Mouse (Mus musculus): ENCODE data around the gene Pole2. TPM values are rescaled to one million over a fixed set of nuclear protein-coding genes. Genes with fewer than 3 reads are reported as not detected.
A peak's percentile ranks its signal among the peaks of the same experiment; 100 is the strongest.

The Pole2 gene
- total RNA-seq, 2 experiments from 2014 or later = 0.30 to 0.33 TPM

DNA sequence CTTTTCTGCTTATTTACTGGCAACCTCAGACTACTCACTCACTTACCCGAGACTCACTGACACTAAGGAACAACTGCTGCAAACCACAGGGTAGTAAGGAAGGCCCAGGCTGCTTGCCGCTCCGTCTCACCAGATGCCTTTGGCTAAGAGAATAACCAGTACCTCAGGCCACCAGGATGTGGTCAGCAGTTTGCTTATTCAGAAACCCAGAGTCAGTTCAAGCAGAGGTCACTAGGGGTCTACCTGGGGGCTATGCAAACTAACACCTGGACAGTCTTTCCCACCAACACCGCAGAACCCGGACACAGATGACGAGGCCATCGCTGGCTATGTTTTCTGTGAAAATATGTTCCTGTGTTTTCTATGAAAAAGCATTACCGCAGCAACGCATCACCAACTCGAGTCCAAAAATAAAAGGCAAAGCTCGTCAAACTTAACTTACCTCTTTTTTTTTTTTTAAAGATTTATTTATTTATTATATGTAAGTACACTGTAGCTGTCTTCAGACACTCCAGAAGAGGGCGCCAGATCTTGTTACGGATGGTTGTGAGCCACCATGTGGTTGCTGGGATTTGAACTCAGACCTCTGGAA is 14.7 kb downstream of the Pole2 start:
- no peak for DNase-seq
- intact Hi-C loops (cut with DNase I) = loop anchor here (5.0 kb wide), 2 partner anchors 99 to 119 kb away; no protein-coding TSS in a partner anchor

DNA sequence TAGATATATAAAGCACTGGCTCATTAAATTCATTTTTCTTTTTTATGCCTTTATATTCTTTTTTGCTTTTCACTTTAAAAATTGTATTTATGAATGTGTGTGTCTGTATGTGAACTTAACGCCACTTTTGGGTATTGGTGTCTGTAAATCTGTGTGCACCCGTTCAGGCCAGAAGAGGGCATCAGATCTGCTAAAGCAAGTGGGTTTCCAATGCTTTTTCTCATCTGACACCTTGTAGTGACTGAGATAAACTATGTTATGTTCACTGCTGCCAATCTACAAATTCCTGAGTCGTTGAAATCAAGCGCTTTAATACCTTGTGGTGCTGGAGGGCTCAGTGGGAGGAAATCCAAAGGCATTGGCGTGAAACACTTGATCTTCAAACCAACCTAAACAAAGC is 16.9 kb downstream of the Pole2 start:
- intact Hi-C loops (cut with DNase I) = loop anchor here (5.0 kb wide), 2 partner anchors 101 to 121 kb away; no protein-coding TSS in a partner anchor

DNA sequence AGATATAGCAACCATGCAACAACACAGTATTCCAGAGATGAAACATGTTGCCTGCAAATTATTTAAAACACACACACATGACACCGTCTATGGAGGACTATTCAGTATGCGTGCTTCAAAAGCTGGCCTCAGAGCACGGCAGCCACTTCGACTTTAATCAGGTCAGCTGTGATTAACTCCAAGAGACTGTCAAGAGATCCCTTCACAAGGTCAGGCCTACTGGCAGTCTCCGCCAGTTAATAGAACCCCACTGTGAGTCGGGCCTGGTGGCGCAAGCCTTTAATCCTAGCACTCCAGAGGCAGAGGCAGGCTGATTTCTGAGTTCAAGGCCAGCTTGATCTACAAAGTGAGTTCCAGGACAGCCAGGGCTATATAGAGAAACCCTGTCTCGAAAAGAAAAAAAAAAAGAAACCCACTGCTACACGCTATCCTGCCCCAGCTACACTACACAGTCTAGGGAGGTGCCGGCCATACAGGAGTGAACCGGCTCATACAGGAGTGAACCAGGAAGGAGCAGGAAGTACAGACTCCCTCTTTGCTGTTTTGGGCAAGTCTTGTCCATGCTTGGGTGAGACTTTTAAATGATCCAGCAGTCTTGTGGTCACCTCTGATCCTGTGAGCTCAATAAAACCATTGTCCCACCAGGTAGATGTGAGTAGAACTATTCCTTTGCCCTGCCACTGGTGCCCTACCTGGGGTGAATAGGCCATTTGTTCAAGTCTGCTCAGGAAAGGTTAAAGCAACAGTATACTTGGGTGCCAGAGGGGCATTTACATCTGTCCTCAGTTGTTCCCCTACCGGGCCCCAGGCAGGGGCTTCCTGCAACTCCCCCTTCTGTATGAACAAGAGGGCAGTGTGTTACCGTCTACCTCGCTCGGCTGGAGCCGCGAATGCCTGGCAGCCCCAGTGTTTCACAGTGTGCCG is 17.7 kb downstream of the Pole2 start:
- intact Hi-C loops (cut with DNase I) = loop anchor here (5.0 kb wide), 2 partner anchors 102 to 122 kb away; no protein-coding TSS in a partner anchor
- no peak for DNase-seq

More for the DNA sequence above, 16.9 kb downstream of the Pole2 start:
- no peak for DNase-seq

DNA sequence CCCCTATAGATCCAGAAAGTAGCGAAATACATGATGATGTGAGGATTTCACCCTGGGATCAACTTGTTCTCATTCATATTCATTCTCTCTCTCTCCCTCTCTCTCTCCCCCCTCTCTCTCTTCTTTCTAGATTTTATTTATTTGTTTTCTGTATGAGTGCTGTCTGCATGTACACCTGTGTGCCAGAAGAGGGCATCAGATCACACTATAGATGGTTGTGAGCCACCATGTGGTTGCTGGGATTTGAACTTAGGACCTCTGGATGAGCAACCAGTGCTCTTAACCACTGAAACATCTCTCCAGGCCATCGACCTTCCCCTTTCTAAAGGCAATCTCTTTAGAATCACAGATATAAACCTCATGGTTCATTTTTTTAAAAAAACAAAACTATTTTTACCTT is 19.5 kb downstream of the Pole2 start:
- intact Hi-C loops (cut with DNase I) = no loop called here
- no peak for DNase-seq

DNA sequence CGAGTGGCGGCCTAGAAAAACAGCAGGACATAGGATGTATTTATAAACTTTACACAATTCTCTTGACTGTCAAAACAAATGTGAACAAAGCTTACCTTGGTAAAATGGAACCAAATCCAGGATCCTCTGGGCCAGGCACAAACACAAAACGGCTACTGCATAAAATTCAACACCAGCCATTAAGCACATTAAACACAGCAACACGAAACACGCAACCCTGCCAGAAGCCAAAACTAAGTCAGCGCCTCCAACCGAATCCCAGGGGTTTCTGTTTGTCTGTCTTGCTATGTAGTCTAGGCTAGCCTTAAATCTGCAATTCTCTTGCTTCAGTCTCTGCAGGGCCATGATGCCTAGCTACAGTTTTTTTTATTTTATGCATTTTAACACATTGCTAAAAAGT is 20.1 kb downstream of the Pole2 start:
- no peak for DNase-seq
- intact Hi-C loops (cut with DNase I) = no loop called here

DNA sequence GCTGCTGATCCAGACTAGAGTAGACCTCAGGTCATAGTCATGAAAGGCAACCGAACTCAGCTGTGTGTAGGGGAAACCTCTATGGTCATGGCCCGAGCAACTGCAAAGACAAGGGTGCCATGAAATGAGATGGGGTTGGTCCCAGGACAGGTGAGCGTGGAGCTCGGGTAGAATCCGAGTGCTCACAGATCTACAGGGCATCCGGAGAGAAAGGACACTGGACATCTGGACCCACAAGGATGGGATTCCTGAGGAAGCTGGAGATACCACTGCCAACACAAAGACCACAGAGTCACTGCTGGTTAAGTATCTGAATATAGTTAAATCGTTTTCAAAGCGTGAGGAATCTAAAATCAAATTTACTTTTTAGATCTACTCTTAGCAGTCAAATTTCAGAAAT is 20.6 kb downstream of the Pole2 start:
- no peak for DNase-seq
- intact Hi-C loops (cut with DNase I) = no loop called here

DNA sequence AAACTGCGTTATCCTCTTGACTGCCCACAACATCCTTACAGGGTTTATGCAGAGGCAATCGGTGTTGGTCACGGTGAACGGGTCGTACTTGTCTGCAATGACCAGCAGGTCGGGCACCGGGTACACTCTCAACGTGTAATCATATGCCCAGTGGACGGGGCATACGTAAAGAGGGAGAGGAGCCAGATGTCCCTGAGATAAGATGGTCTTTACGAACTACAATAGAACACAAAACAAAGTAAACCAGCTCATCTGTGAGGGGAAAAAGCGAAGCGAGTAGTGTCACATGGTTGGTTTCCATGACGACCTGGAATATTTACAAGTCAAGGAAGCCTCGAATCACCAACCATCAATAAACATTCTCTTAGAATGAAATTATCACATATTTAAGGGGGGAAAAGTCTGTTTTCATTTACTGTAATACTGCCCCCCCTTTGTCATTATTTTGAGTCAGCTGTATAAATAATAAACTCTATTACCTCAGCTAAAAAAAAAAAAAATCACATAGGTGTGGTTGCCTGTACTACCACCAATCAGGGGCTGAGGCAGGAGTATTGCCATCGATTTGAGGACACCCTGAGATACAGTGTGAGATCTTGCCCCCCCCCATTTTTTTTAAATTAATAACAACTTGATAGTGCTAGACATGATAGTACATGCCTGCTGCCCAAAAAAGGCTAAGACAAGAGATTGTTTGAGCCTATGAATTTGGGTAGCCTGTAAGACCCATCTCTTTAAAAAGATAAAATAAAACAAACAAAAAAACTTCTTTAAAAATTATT is 23.8 kb downstream of the Pole2 start, which contains the start of gene Gm49384:
Gene Gm49384, minus strand, starts transcription at position 216 of the 782 bp plus-strand sequence.
- no peak for DNase-seq
- intact Hi-C loops (cut with DNase I) = no loop called here

DNA sequence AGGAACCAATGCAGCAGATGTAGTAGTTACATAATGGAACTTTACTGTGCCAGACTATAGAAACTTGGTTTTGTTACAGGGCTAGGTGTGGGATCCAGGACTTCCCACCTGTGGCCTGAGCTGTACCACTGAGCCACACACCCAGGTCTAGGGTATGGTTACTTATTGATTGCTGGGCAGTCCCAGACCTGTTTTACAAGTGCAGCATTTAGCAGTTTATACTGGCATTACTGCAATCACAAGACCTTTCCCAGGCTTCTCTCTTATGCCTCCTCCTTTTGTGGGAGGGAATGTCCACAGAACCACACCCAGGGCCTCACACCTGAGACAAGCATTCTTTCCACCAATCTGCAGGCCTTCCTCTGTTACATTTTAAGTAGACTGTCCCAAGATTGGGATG is 29.0 kb downstream of the Pole2 start:
- DNase-seq = no peak
- intact Hi-C loops (cut with DNase I) = no loop called here

DNA sequence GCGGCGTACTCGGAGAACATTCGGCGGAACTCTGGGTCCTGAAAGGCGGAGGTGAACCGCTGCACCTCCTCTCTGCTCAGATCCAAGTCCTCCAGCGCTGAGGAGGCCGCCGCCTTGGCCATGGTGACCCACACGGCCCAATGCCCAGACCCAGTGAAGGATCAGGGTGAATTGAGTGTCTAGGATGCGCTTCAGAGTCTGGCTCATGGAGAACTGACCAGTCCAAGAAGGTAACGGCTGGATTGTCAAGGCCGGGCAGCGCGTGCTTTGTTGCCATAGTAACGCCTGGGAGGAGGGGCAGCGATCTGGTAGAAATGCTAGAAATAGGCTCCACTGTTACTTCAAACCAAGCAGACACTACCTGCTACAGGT is 29.8 kb downstream of the Pole2 start, which contains the start of gene Dnaaf2:
Gene Dnaaf2, minus strand, starts transcription at position 266 of the 372 bp plus-strand sequence.
- intact Hi-C loops (cut with DNase I) = no loop called here
- DNase-seq = peak; percentile 15 to 40

DNA sequence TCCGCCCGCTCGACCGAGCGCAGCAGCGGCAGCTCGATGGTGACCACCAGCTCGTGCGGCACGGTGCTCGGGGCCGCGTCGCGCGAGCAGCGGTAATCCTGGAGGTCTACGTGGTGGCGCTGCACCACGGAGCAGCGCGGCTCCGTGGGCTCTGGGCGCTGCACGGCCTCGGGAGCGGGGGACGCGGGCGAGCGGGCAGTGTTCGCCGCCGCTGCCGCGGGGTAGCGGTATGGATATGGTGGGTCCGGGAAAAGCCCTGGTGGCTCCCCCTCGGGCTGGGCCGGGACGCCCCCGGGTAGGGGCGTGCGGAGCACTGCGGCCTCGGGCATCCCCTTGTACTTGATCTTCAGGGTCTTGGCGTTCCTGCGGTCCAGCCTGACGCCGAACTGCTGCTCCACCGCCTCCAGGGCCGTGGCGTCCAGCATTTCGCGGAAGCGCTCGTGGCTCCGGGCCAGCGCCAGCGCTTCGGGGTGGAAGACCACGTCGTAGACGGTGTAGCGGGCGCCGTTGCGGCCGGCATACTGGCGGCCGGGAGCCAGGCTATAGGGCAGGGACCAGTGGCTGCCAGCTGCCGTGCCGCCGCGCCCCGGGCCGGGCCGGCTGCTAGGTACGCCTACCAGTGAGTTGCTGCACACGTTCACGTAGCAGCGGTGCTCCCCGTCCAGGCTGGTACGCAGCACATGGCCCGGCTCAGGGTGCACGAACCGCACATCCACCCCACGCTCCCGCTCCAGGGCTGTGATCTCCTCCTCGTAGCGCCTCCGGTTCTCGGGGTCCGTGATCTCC is 30.4 kb downstream of the Pole2 start:
- intact Hi-C loops (cut with DNase I) = no loop called here
- peak; percentile 33 to 54 for DNase-seq

DNA sequence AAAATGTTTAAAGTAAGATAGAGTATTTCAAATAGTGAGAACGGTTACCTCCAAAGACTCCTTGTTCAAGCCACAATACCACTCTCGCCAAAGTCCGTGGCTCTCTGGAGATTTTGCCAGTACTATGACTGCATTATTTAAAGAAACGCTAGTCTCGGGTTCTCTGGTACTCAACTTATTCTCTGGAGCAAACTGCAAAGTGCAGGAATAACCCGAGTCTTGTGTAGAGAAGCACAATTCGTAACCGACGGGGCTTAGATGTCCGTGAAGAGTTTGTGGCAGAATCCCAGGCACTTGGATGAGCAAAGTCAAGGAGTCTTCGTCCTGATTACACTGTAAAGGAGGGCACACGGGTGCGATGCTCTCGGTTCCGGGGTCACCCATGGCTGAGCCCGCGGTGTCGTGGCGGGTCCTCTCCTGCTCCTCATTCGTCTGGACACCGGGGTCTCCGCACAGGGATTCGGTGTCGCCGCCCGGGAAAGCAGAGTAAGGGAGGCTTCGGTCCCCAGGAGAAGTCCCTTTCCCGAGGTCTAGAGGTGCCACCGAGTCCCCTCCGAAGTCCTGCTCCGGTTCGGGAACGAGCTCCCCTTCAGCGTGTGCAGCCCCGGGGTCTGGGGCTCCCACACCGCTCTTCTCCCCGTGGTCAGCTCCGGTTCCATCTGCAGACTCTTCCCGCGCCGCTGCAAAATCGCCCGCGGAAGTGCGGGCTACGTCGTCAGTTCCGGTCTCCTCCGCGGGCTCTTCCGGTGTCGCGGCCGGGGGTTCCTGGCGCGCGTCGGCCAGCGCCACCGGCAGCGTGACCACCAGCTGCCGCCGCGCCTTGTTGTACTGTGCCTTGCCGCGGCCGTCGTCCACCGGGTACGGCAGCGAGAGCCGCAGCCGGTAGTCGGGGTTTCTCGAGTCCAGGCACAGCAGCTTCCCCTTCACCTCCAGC is 31.3 kb downstream of the Pole2 start, which contains the start of gene Gm49383:
Gene Gm49383, minus strand, starts transcription at position 661 of the 934 bp plus-strand sequence.
- intact Hi-C loops (cut with DNase I) = no loop called here
- DNase-seq = peak in 1 of 2 experiments; percentile 44

DNA sequence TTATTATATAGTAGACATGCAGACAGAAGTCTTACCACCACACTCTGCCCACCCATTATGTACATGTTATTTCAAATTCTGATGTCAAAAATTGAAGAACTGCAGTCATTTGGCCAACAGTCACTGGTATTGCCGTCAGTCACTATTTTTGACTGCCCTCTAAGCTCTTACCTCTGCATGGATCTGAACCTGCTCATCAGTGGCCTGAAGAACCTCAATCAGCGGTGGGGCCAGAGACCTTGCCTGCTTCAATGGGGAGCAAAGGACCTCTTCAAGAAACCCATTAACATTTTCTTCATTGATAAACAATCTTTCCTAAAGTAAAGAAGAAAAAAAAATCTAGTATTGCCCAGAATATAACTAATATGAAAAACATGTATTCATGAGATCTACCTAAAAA is 35.4 kb downstream of the Pole2 start:
- intact Hi-C loops (cut with DNase I) = no loop called here
- no peak for DNase-seq

DNA sequence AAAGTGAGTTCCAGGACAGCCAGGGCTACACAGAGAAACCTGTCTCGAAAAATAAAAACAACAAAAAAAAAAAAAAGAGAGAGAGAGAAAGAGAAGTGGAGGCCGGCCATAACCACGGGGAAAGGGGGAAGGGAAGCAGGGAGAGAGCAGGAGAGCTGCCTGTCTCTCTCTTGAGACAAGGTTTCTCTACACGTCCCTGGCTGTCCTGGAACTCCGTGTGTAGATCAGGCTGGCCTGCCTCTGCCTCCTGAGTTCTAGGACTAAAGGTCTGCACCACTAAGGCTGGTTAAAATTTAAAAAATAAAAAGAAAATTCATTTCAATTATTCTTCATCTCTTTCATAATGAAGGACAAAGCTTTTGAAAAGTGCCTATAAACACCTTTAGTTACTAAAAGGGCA is 36.6 kb downstream of the Pole2 start:
- intact Hi-C loops (cut with DNase I) = no loop called here
- no peak for DNase-seq

DNA sequence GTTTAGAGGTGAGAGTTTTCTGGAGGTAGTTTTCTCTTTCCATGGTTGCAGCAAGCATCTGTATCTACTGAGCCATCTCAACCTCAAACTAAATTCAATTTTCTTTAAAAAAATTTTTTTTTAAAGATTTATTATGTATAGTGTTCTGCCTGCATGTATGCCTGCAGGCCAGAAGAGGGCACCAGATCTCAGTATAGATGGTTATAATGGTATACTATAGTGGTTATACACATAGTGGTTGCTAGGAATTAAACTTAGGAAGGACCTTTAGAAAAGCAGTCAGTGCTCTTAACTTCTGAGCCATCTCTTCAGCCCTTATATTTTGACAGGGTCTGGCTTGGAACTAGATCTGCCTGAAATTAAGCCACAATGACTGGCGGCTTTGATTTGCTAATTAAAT is 37.5 kb downstream of the Pole2 start:
- intact Hi-C loops (cut with DNase I) = no loop called here
- no peak for DNase-seq

DNA sequence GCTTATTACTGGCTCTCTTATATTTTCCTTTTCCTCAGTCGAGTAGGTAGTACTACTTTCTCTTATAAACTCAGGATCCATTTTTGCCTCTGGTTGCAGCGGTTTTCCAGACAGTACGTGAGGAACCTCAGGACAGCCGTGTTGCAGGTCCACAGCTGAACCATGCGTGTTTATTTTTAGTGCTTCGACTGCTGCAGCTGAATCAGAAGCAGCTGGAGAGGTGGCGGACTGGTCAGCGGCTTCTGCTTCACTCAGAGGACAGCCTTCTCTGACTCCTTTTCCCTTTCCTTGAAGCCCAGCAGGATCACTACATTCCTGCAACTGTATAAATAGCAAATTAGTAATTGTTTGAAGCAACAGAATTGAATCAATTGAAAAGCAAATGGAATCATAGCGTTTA is 37.9 kb downstream of the Pole2 start:
- no peak for DNase-seq
- intact Hi-C loops (cut with DNase I) = no loop called here

DNA sequence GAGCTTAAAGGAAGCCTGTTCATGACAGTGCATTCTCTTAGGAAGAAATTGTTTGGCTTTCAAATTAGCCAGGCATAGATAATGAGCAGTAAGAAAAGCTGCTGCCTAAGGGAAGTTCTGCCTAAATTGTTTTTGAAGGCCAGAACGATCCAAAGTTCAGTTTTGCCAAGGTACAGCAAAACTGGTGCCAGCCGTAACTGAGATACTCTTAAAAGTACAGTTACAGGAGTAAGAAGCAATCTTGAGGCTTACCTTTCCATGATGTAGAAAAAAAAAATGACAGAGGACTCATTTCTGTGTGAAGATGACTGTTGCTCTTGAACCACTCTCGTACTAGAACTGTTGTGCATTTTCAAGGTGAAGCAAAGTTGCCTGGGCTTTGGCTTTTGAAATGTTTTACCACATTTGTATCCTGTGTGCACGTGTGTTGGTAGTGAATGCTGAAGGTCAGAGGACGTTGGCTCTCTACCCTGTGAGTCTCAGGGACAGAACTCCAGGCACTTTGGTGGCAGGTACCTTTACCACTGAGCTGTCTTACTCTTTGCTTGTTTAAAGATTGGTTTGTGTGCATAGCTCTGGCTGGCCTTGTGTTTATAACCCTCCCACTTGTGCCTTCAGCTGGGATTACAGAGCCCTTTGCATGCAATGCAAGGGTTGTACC is 41.1 kb downstream of the Pole2 start:
- no peak for DNase-seq
- intact Hi-C loops (cut with DNase I) = no loop called here

DNA sequence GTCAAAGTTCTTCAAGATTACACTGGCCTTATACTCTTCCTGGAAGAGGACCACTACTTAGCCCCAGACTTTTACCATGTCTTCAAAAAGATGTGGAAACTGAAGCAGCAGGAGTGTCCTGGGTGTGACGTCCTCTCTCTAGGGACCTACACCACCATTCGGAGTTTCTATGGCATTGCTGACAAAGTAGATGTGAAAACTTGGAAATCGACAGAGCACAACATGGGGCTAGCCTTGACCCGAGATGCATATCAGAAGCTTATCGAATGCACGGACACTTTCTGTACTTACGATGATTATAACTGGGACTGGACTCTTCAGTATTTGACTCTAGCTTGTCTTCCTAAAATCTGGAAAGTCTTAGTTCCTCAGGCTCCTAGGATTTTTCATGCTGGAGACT is 42.6 kb downstream of the Pole2 start:
- DNase-seq = no peak
- intact Hi-C loops (cut with DNase I) = no loop called here
